Mouse (Mus musculus) stomach, postnatal 0 days (tissue): ENCODE results near the gene Lsmem1. TPM values are rescaled to one million over a fixed set of nuclear protein-coding genes. Genes with fewer than 3 reads are reported as not detected.
A peak's percentile ranks its signal among the peaks of the same experiment; 100 is the strongest.

ENCODE experiments used
- ATAC-seq: fragments of 200-750 bp; cut with Nextera tagmentation; 2 replicates; pipeline ENCODE4 v1.8.0; 2017; ENCODE audit not compliant: low FRiP score, low TSS enrichment
- DNase-seq: peaks from one replicate; pipeline ENCODE4 v3.0.0-alpha.2; 2016; ENCODE audit warnings: low spot score
- H3K27ac ChIP-seq: fragments of 300-500 bp; sonication (generic); replicated peaks from 2 replicates; pipeline ENCODE4 v1.5.1; 2014; ENCODE audit warnings: mild to moderate bottlenecking, control low read depth
- H3K27me3 ChIP-seq: fragments of 300-500 bp; sonication (generic); 2 replicates; pipeline ENCODE4 v1.6.1; 2014; ENCODE audit warnings: low read length; ENCODE audit not compliant: control insufficient read depth, insufficient read depth
- H3K36me3 ChIP-seq: fragments of 300-500 bp; sonication (generic); 2 replicates; pipeline ENCODE4 v1.6.1; 2014; ENCODE audit warnings: low read length, mixed read lengths; ENCODE audit not compliant: control insufficient read depth, insufficient read depth
- H3K4me1 ChIP-seq: fragments of 300-500 bp; sonication (generic); replicated peaks from 2 replicates; pipeline ENCODE4 v1.6.1; 2014; ENCODE audit warnings: antibody characterized with exemption; ENCODE audit not compliant: control insufficient read depth, insufficient read depth
- H3K4me2 ChIP-seq: fragments of 300-500 bp; sonication (generic); replicated peaks from 2 replicates; pipeline ENCODE4 v1.6.1; 2014; ENCODE audit warnings: low read depth, mild to moderate bottlenecking, control low read depth, moderate library complexity
- H3K4me3 ChIP-seq: fragments of 300-500 bp; sonication (generic); 2 replicates; pipeline ENCODE4 v1.5.1; 2014; ENCODE audit warnings: low read depth, low read length, control low read depth
- H3K9ac ChIP-seq: fragments of 300-500 bp; sonication (generic); 2 replicates; pipeline ENCODE4 v1.6.1; 2014; ENCODE audit warnings: mild to moderate bottlenecking, low read length, control low read depth, mixed read lengths
- H3K9me3 ChIP-seq: fragments of 300-500 bp; sonication (generic); 2 replicates; pipeline ENCODE4 v1.6.1; 2016; ENCODE audit warnings: low read length; ENCODE audit not compliant: control insufficient read depth
- CTCF ChIP-seq: IDR thresholded peaks from 2 replicates; pipeline ENCODE4 v1.5.1; 2016; ENCODE audit warnings: antibody characterized with exemption, low read depth, mild to moderate bottlenecking, moderate library complexity
- EP300 ChIP-seq: optimal IDR thresholded peaks from 2 replicates; pipeline ENCODE3; 2016; ENCODE audit warnings: antibody characterized with exemption
- WGBS: fragments of 180-500 bp; shearing (Covaris S2); extraction: QIAGEN DNeasy Blood & Tissue Kit; methylation state at CpG from one replicate; pipeline ENCODE4 v1.1.7; 2014; 5-methylcytosine and 5-hydroxymethylcytosine counted together
- polyA plus RNA-seq: library from polyadenylated mRNA; unstranded; fragments of >200 nt; fragmentation: Nextera tagmentation; extraction: Ambion mirVana; gene quantifications from 2 replicates; pipeline ENCODE4 v1.2.1, GENCODE M21; 2015

Gene Lsmem1
- polyA plus RNA-seq, result 0.11 TPM in 1 of 2 replicates, not detected in the other

GRCm38 (mm10) chr12:40199302-40199701 lies at the start of gene Lsmem1:
Lsmem1 (minus strand) TSS chr12:40199490.
- DNase-seq, result no peak
- no peaks in the 10 kb centered on the region for H3K9me3 ChIP-seq
- H3K4me2 ChIP-seq, result no peak within 1 kb of the TSS
- TF ChIP-seq CTCF (no peak), EP300 (no peak)
- no peak within 1 kb of the TSS for H3K4me3 ChIP-seq
- 76% methylated on average over 8 of the region's 8 CpGs for WGBS
- peaks cover 6% of the 10 kb centered on the region for H3K36me3 ChIP-seq
- H3K9ac ChIP-seq, result no peak within 1 kb of the TSS
- H3K27ac ChIP-seq, result no peak within 1 kb of the TSS
- ATAC-seq, result no peak
- H3K27me3 ChIP-seq, result no peaks in the 10 kb centered on the region
- H3K4me1 ChIP-seq, result no peaks in the 10 kb centered on the region

GRCm38 (mm10) chr12:40248454-40249180 lies 49.3 kb upstream of the Lsmem1 start, which contains the start of gene Ifrd1:
Ifrd1 (minus strand) TSS chr12:40248504.
- no peak for DNase-seq

GRCm38 (mm10) chr12:40247976-40248375 lies 48.7 kb upstream of the Lsmem1 start:
- peak; percentile 96 for ATAC-seq
- peak; percentile 76 for DNase-seq
- Histone ChIP-seq H3K27ac (peak overlapping the region; percentile 8; the same call in 1 of the 2 replicates), H3K27me3 (no peaks in the 10 kb centered on the region), H3K4me1 (peaks cover 2% of the 10 kb centered on the region; the same call in 1 of the 2 replicates), H3K4me2 (no peak overlapping the region), H3K36me3 (no peaks in the 10 kb centered on the region), H3K9me3 (no peaks in the 10 kb centered on the region), H3K4me3 (no peak overlapping the region), H3K9ac (no peak overlapping the region)
- TF ChIP-seq EP300 (no peak), CTCF (no peak)
- 54% methylated on average over 6 of the region's 6 CpGs for WGBS

More at GRCm38 (mm10) chr12:40248454-40249180, 49.3 kb upstream of the Lsmem1 start, which contains the start of gene Ifrd1:
- no peak for ATAC-seq
- Histone ChIP-seq H3K36me3 (no peaks in the 10 kb centered on the region), H3K9ac (no peak within 1 kb of the TSS), H3K4me1 (peaks cover 2% of the 10 kb centered on the region; the same call in 1 of the 2 replicates), H3K27ac (peak within 1 kb of the TSS; percentile 8; the same call in 1 of the 2 replicates), H3K4me3 (no peak within 1 kb of the TSS), H3K4me2 (no peak within 1 kb of the TSS), H3K9me3 (no peaks in the 10 kb centered on the region), H3K27me3 (no peaks in the 10 kb centered on the region)
- TF ChIP-seq EP300, result no peak
- TF ChIP-seq CTCF, result no peak
- WGBS, result 60% methylated on average over 5 of the region's 5 CpGs

GRCm38 (mm10) chr12:40247384-40247783 lies 48.1 kb upstream of the Lsmem1 start:
- H3K36me3 ChIP-seq, result no peaks in the 10 kb centered on the region
- no peaks in the 10 kb centered on the region for H3K9me3 ChIP-seq
- peak overlapping the region; percentile 8; the same call in 1 of the 2 replicates for H3K27ac ChIP-seq
- 37% methylated on average over 4 of the region's 4 CpGs for WGBS
- peaks cover 2% of the 10 kb centered on the region; the same call in 1 of the 2 replicates for H3K4me1 ChIP-seq
- no peak overlapping the region for H3K4me2 ChIP-seq
- H3K27me3 ChIP-seq, result no peaks in the 10 kb centered on the region
- no peak overlapping the region for H3K9ac ChIP-seq
- TF ChIP-seq CTCF, result no peak
- TF ChIP-seq EP300, result no peak
- no peak for DNase-seq
- ATAC-seq, result 0 out of 2 replicates have a peak, but pooled peaks have one; percentile 6
- no peak overlapping the region for H3K4me3 ChIP-seq

- Histone ChIP-seq H3K4me3 (no peak overlapping the region), H3K4me1 (peaks cover 2% of the 10 kb centered on the region; the same call in 1 of the 2 replicates), H3K27me3 (no peaks in the 10 kb centered on the region), H3K36me3 (no peaks in the 10 kb centered on the region), H3K9me3 (no peaks in the 10 kb centered on the region), H3K27ac (no peak overlapping the region), H3K9ac (no peak overlapping the region), H3K4me2 (no peak overlapping the region)
- 90% methylated on average over 7 of the region's 7 CpGs for WGBS
- ATAC-seq (no peak), DNase-seq (no peak)
- TF ChIP-seq CTCF, result no peak
- TF ChIP-seq EP300, result no peak
These were observed 46.2 kb upstream of the Lsmem1 start for GRCm38 (mm10) chr12:40245434-40245970.

GRCm38 (mm10) chr12:40244926-40245325 lies 45.6 kb upstream of the Lsmem1 start:
- peaks cover 2% of the 10 kb centered on the region; the same call in 1 of the 2 replicates for H3K4me1 ChIP-seq
- WGBS, result 91% methylated on average over 5 of the region's 5 CpGs
- H3K27me3 ChIP-seq, result no peaks in the 10 kb centered on the region
- H3K27ac ChIP-seq, result no peak overlapping the region
- ATAC-seq (no peak), DNase-seq (no peak)
- H3K9ac ChIP-seq, result no peak overlapping the region
- no peaks in the 10 kb centered on the region for H3K36me3 ChIP-seq
- H3K9me3 ChIP-seq, result no peaks in the 10 kb centered on the region
- H3K4me3 ChIP-seq, result no peak overlapping the region
- H3K4me2 ChIP-seq, result no peak overlapping the region
- TF ChIP-seq EP300 (no peak), CTCF (no peak)
